Mouse (Mus musculus) bone marrow, adult 2 months (tissue): ENCODE data around the gene Hsdl2. TPM values are rescaled to one million over a fixed set of nuclear protein-coding genes. Genes with fewer than 3 reads are reported as not detected.

Experiments
- H3K27ac ChIP-seq: fragments of 200-500 bp; 2 replicates; pipeline ENCODE4 v1.5.1; 2012; ENCODE audit warnings: low read depth, mild to moderate bottlenecking, control low read depth, inconsistent platforms, low read length; ENCODE audit not compliant: control insufficient read depth, poor library complexity, insufficient read depth
- H3K4me1 ChIP-seq: fragments of 200-500 bp; 2 replicates; pipeline ENCODE4 v1.6.1; 2011; ENCODE audit warnings: low read length; ENCODE audit not compliant: control insufficient read depth, insufficient read depth
- H3K4me3 ChIP-seq: fragments of 200-500 bp; replicated peaks from 2 replicates; pipeline ENCODE3; 2011; ENCODE audit warnings: mild to moderate bottlenecking, low read depth, low read length, control low read depth; ENCODE audit not compliant: control insufficient read depth
- CTCF ChIP-seq: fragments of 200-500 bp; IDR thresholded peaks from 2 replicates; pipeline ENCODE4 v1.5.1; 2011; ENCODE audit warnings: low read length, control low read depth; ENCODE audit not compliant: control insufficient read depth, insufficient read depth
- POLR2A ChIP-seq: fragments of 200-500 bp; IDR thresholded peaks from 2 replicates; pipeline ENCODE4 v1.6.1; 2011; ENCODE audit warnings: low read depth, mild to moderate bottlenecking, control low read depth, low read length, borderline replicate concordance; ENCODE audit not compliant: control insufficient read depth
- WGBS: fragments of 180-500 bp; shearing (Covaris S2); methylation state at CpG from one replicate; pipeline ENCODE4 v1.1.7; 2018; 5-methylcytosine and 5-hydroxymethylcytosine counted together
- polyA plus RNA-seq: library from polyadenylated mRNA; stranded (reverse); fragments of >200 nt; gene quantifications from 2 replicates; pipeline ENCODE4 v1.2.4, GENCODE M21; 2011; ENCODE audit warnings: low replicate concordance; ENCODE audit not compliant: missing spikeins, insufficient read depth, insufficient read length

Hsdl2 gene
- polyA plus RNA-seq, 1 experiment = 15.2 TPM

DNA sequence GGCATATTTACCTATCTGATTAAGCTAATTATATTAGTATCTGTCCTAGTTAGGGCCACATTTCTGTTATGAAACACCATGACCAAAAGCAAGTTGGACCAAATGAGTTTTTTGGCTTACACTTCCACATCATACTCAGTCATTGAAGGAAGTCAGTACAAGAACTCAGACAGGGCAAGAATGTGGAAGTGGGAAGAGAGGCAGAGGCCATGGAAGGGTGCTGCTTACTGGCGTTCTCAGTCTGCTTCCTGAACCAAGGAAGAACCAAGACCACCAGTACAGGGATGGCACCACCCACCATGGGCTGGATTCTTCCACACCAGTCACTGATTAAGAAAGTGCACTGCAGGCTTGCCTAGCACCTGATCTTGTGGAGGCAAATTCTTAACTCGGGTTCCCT lies 13.3 kb downstream of the Hsdl2 start:
- no peak overlapping the region for H3K27ac ChIP-seq
- 45% methylated on average over 2 of the region's 2 CpGs for WGBS
- peaks cover 1% of the 10 kb centered on the region for H3K4me1 ChIP-seq

DNA sequence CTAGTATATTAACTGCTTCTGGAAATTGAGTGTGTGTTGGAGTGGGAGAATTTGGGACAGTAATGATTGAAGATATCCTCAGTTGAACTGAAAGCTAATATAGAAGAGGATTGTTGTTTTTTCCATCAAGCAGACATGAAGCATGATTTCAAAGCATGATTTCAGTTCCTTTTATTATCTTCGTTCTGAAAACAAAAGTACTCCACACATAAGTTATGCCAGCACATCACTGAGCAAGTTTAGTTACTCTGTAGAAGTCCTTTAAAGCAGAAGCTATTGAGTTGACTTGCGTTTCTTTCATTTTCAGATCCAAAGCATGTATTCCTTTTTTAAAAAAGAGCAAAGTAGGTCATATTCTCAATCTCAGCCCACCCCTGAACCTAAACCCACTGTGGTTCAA lies 15.2 kb downstream of the Hsdl2 start:
- Histone ChIP-seq H3K27ac (no peak overlapping the region), H3K4me1 (peaks cover 2% of the 10 kb centered on the region), H3K4me3 (no peak overlapping the region)
- TF ChIP-seq POLR2A (no peak), CTCF (no peak)
- WGBS = 61% methylated on average over 2 of the region's 2 CpGs

More for the DNA sequence above, 13.3 kb downstream of the Hsdl2 start:
- no peak overlapping the region for H3K4me3 ChIP-seq
- TF ChIP-seq CTCF (no peak), POLR2A (no peak)

DNA sequence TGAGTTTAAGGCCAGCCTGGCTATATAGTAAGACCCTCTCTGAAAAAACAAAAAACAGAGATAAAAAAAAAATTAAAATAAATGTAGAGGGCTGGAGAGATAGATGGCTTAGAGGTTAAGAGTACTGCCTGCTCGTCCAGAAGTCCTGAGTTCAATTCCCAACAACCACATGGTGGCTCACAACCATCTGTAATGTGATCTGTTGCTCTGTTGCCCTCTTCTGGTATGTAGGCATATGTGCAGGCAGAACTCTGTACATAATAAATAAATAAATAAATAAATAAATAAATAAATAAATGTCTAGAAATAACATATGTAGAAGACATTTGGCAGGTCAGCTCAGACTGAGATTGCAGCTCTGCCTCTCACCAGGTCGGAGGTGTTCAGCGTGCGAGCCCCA lies 21.3 kb downstream of the Hsdl2 start:
- no peak overlapping the region for H3K27ac ChIP-seq
- 80% methylated on average over 4 of the region's 4 CpGs for WGBS
- TF ChIP-seq POLR2A = no peak
- no peak for TF ChIP-seq CTCF

DNA sequence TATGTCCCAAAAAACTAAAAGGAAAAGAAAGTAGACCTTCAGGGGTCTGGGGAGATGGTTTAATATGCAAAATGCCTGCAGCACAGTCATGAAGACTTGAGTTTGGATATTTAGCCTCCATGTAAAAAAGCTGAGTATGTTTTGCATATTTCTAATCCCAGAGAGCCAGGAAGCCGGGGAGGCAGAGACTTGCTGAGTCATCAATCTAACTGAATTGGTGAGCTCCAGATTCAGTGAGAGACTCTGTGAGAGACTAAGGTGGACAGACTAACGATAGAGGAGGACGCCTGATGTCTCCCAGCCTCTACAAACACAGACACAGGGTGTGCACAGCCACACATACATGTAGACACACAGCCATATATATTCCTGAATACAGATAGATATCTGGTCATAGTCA lies 23.5 kb downstream of the Hsdl2 start:
- WGBS = 48% methylated on average over 3 of the region's 3 CpGs
- H3K27ac ChIP-seq = no peak overlapping the region
- TF ChIP-seq POLR2A = no peak
- no peak for TF ChIP-seq CTCF
- H3K4me3 ChIP-seq = no peak overlapping the region
- no peaks in the 10 kb centered on the region for H3K4me1 ChIP-seq

More for the DNA sequence above, 21.3 kb downstream of the Hsdl2 start:
- Histone ChIP-seq H3K4me3 (no peak overlapping the region), H3K4me1 (peaks cover 2% of the 10 kb centered on the region)

DNA sequence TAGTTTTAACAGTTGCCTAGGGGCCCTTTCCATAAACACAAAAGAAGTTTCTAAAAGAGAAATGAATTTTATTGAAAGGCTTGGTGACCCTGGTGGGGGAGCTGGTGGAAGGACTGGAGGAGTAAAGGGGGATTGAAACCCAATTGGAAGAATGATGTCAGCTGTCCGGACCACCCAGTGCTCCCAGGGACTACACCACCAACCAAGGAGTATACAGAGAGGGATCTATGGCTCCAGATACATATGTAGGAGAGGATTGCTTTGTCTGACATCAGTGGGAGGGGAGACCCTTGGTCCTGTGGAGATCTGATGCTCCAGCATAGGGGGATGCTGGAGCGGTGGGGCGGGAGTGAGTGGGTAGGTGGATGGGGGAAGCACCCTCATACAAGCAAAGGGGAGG lies 24.1 kb downstream of the Hsdl2 start:
- WGBS = 93% methylated on average over 3 of the region's 3 CpGs
- H3K27ac ChIP-seq = no peak overlapping the region
- H3K4me1 ChIP-seq = no peaks in the 10 kb centered on the region
- no peak for TF ChIP-seq CTCF
- TF ChIP-seq POLR2A = no peak
- H3K4me3 ChIP-seq = no peak overlapping the region

DNA sequence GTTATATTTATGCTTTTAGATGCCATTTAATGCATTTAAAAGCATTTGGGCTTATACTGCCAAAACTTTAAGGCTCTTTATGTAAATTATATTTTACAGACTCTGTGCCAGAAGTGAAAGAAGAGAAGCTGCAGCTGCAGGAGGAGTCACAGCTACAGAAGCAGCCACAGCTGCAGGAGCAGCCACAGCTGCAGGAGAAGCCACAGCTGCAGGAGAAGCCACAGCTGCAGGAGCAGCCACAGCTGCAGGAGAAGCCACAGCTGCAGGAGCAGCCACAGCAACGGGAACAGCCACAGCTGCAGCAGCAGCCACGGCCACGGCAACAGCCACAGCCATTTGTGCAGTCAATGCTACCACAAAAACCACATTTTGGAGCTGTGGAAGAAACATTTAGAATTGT lies 29.0 kb downstream of the Hsdl2 start:
- no peak overlapping the region for H3K27ac ChIP-seq
- no peaks in the 10 kb centered on the region for H3K4me1 ChIP-seq
- WGBS = 26% methylated on average over 3 of the region's 3 CpGs
- H3K4me3 ChIP-seq = no peak overlapping the region
- TF ChIP-seq POLR2A (no peak), CTCF (no peak)

DNA sequence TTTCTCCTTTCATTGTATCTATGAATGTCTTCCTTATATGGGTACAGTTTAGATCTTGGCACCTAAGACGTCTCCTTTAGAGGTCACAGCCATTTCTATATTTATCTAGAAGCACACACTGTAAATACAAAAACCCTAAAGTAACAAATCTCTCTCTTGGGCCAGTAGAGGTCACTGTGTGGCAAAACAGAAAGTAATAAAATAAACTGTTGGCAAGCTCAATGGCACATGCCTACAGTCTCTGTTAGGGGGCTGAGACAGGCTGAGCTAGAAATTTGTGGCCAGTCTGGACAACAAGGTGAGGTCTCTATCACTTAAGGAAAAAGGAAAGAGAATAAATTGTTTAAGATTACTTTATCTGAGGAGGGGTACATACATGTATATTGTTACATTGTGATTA lies 33.6 kb downstream of the Hsdl2 start:
- Histone ChIP-seq H3K27ac (no peak overlapping the region), H3K4me3 (no peak overlapping the region), H3K4me1 (no peaks in the 10 kb centered on the region)
- 4% methylated on average over 1 of the region's 1 CpGs for WGBS
- no peak for TF ChIP-seq POLR2A
- no peak for TF ChIP-seq CTCF

DNA sequence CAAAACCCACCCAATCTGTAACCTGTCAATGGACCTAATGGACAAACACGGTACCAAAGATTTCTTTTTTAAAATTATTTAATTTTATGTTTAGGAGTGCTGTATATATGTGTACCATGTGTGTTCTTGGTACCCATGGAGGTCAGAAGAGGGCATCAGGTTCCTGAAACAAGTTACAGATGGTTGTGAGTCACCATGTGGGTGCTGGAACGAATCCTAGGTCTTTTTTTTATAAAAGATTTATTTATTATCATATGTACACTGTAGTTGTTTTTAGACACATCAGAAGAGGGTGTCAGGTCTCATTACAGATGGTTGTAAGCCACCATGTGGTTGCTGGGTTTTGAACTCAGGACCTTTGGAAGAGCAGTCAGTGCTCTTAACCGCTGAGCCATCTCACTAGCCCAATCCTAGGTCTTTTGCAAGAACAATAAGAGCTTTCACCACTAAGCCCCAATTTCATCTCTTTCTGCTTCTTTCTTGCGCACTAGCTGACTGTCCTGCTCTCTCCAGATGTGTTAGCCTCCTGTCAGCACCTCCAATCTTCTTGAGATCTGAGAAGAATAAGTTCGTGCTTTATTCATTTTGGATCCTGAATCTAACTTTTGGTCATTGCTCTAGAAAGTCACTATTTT lies 38.4 kb downstream of the Hsdl2 start:
- no peak overlapping the region for H3K4me3 ChIP-seq
- no peak for TF ChIP-seq POLR2A
- no peak for TF ChIP-seq CTCF
- H3K27ac ChIP-seq = no peak overlapping the region
- H3K4me1 ChIP-seq = no peaks in the 10 kb centered on the region
- WGBS = 89% methylated on average over 5 of the region's 5 CpGs

DNA sequence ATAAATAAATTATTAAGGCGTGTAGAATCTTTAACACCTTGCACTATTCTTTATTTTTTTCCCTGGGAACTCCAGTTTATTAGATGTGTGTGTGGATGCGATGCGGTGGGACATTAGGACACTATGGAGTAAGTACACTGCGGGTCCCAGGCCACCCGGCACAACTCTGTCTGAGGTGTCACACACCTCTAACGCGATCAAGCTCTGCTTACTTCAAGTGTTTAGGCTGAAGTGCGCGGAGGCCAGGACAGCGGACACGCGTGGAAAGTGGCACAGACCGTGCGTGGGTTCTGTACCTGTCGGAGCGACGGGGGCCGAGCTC lies 44.3 kb downstream of the Hsdl2 start:
- peak overlapping the region; percentile 91 for H3K4me3 ChIP-seq
- WGBS = 3% methylated on average over 18 of the region's 18 CpGs
- no peaks in the 10 kb centered on the region for H3K4me1 ChIP-seq
- H3K27ac ChIP-seq = peak overlapping the region; percentile 72
- TF ChIP-seq CTCF (no peak), POLR2A (no peak)
